Mouse (Mus musculus) right cerebral cortex, postnatal 36 days (tissue): ENCODE results near the gene Ift43.
A peak's percentile ranks its signal among the peaks of the same experiment; 100 is the strongest.

ENCODE experiments used
- DNase-seq, 2 experiments: peaks; one replicate each; pipeline ENCODE4 v3.0.0; 2022; ENCODE audit warnings: low spot score in 2 of 2, mixed read lengths in 1 of 2

The Ift43 gene

GRCm38 (mm10) chr12:86082481-86083012, at the start of gene Ift43:
TSS of gene Ift43 (plus strand) at chr12:86082541.
- peak; percentile 78 to 81 for DNase-seq

GRCm38 (mm10) chr12:86035586-86035985, 46.8 kb upstream of the Ift43 start:
- DNase-seq, result no peak

- no peak for DNase-seq
These were observed 45.8 kb upstream of the Ift43 start for GRCm38 (mm10) chr12:86036368-86037166.

- DNase-seq, result no peak
These were observed 45.0 kb upstream of the Ift43 start for GRCm38 (mm10) chr12:86037235-86037921.

GRCm38 (mm10) chr12:86039078-86039477, 43.3 kb upstream of the Ift43 start:
- no peak for DNase-seq

GRCm38 (mm10) chr12:86039751-86040150, 42.6 kb upstream of the Ift43 start:
- DNase-seq, result no peak

- no peak for DNase-seq
These were observed 36.2 kb upstream of the Ift43 start for GRCm38 (mm10) chr12:86046141-86046540.

GRCm38 (mm10) chr12:86046776-86047175, 35.6 kb upstream of the Ift43 start:
- no peak for DNase-seq

GRCm38 (mm10) chr12:86047376-86047775, 35.0 kb upstream of the Ift43 start:
- DNase-seq, result no peak

- no peak for DNase-seq
These were observed 32.5 kb upstream of the Ift43 start for GRCm38 (mm10) chr12:86049813-86050212.

GRCm38 (mm10) chr12:86051477-86051876, 30.9 kb upstream of the Ift43 start:
- no peak for DNase-seq

- no peak for DNase-seq
These were observed 27.0 kb upstream of the Ift43 start for GRCm38 (mm10) chr12:86055306-86055705.

GRCm38 (mm10) chr12:86056976-86057375, 25.4 kb upstream of the Ift43 start:
- DNase-seq, result no peak

- DNase-seq, result no peak
These were observed 24.8 kb upstream of the Ift43 start for GRCm38 (mm10) chr12:86057516-86057915.

- no peak for DNase-seq
These were observed 23.0 kb upstream of the Ift43 start for GRCm38 (mm10) chr12:86059341-86059740.

- DNase-seq, result no peak
These were observed 17.5 kb upstream of the Ift43 start for GRCm38 (mm10) chr12:86064796-86065195.

- no peak for DNase-seq
These were observed 10.9 kb upstream of the Ift43 start for GRCm38 (mm10) chr12:86071432-86071831.

GRCm38 (mm10) chr12:86074681-86075080, 7.7 kb upstream of the Ift43 start:
- DNase-seq, result no peak

GRCm38 (mm10) chr12:86075358-86075757, 7.0 kb upstream of the Ift43 start:
- no peak for DNase-seq

- DNase-seq, result peak in 1 of 2 experiments; percentile 36
These were observed 5.9 kb upstream of the Ift43 start for GRCm38 (mm10) chr12:86076321-86076901.

- DNase-seq, result no peak
These were observed 5.0 kb upstream of the Ift43 start for GRCm38 (mm10) chr12:86077322-86077721.

GRCm38 (mm10) chr12:86077736-86078135, 4.6 kb upstream of the Ift43 start:
- no peak for DNase-seq

GRCm38 (mm10) chr12:86078176-86078552, 4.2 kb upstream of the Ift43 start:
- DNase-seq, result no peak
